Mouse (Mus musculus): ENCODE data around the gene Izumo4. TPM values are rescaled to one million over a fixed set of nuclear protein-coding genes. Genes with fewer than 3 reads are reported as not detected.

Gene Izumo4
- polyA plus RNA-seq (2012; rRNA removed): 66.3 and 70.4 TPM in 2 replicates

GRCm38 (mm10) chr10:80701721-80702535 lies at the start of gene Izumo4, which contains the start of gene Mob3a:
Gene Izumo4, plus strand, starts transcription at chr10:80702184.
Gene Mob3a, minus strand, starts transcription at chr10:80701977.

GRCm38 (mm10) chr10:80656863-80657623 lies 44.9 kb upstream of the Izumo4 start, which contains the start of gene Btbd2:
Gene Btbd2, minus strand, starts transcription at chr10:80657071.

GRCm38 (mm10) chr10:80677942-80678436 lies 24.0 kb upstream of the Izumo4 start, which contains the start of gene Mknk2:
Gene Mknk2, minus strand, starts transcription at chr10:80678112.

GRCm38 (mm10) chr10:80742180-80742978 lies 40.4 kb downstream of the Izumo4 start, which contains the start of gene Ap3d1:
Gene Ap3d1, minus strand, starts transcription at chr10:80742264.

GRCm38 (mm10) chr10:80754594-80755290 lies 52.8 kb downstream of the Izumo4 start, which contains the start of gene Dot1l:
Gene Dot1l, plus strand, starts transcription at chr10:80755206.

Other genes starting within 250 kb of the Izumo4 start
- 4.1 and 6.6 TPM in 2 replicates for gene Onecut3, start 207.3 kb upstream of the Izumo4 start, polyA plus RNA-seq (2012; rRNA removed)
- 0.58 and 0.81 TPM in 2 replicates for gene Atp8b3, start 163.1 kb upstream of the Izumo4 start, polyA plus RNA-seq (2012; rRNA removed)
- gene Rexo1, start 140.6 kb upstream of the Izumo4 start, polyA plus RNA-seq (2012; rRNA removed): 59.5 and 61.4 TPM in 2 replicates
- gene Klf16, start 124.9 kb upstream of the Izumo4 start, polyA plus RNA-seq (2012; rRNA removed): 13.9 and 14.8 TPM in 2 replicates
- 126 and 131 TPM in 2 replicates for gene Abhd17a, start 111.8 kb upstream of the Izumo4 start, polyA plus RNA-seq (2012; rRNA removed)
- gene Scamp4, start 99.3 kb upstream of the Izumo4 start, polyA plus RNA-seq (2012; rRNA removed): 53.6 and 62.1 TPM in 2 replicates
- 11.3 and 11.5 TPM in 2 replicates for gene Adat3, start 99.3 kb upstream of the Izumo4 start, polyA plus RNA-seq (2012; rRNA removed)
- gene Gm49322, start 96.2 kb upstream of the Izumo4 start, polyA plus RNA-seq (2012; rRNA removed): 4.7 TPM in 2 replicates
- gene Csnk1g2, start 79.3 kb upstream of the Izumo4 start, polyA plus RNA-seq (2012; rRNA removed): 203 and 212 TPM in 2 replicates
- 93.0 and 93.8 TPM in 2 replicates for gene Btbd2, start 45.1 kb upstream of the Izumo4 start, polyA plus RNA-seq (2012; rRNA removed)
- 87.9 and 92.8 TPM in 2 replicates for gene Mknk2, start 24.1 kb upstream of the Izumo4 start, polyA plus RNA-seq (2012; rRNA removed)
- 34.5 and 37.2 TPM in 2 replicates for gene Mob3a, start 207 bp upstream of the Izumo4 start, polyA plus RNA-seq (2012; rRNA removed)
- 153 and 171 TPM in 2 replicates for gene Ap3d1, start 40.1 kb downstream of the Izumo4 start, polyA plus RNA-seq (2012; rRNA removed)
- 46.3 and 56.0 TPM in 2 replicates for gene Dot1l, start 53.0 kb downstream of the Izumo4 start, polyA plus RNA-seq (2012; rRNA removed)
- gene Sf3a2, start 96.0 kb downstream of the Izumo4 start, polyA plus RNA-seq (2012; rRNA removed): 85.0 and 92.8 TPM in 2 replicates
- gene Plekhj1, start 96.4 kb downstream of the Izumo4 start, polyA plus RNA-seq (2012; rRNA removed): 116 and 118 TPM in 2 replicates
- gene Amh, start 103.1 kb downstream of the Izumo4 start, polyA plus RNA-seq (2012; rRNA removed): 1.4 and 1.5 TPM in 2 replicates
- gene Jsrp1, start 111.3 kb downstream of the Izumo4 start, polyA plus RNA-seq (2012; rRNA removed): 0.48 and 2.0 TPM in 2 replicates
- gene Oaz1, start 124.5 kb downstream of the Izumo4 start, polyA plus RNA-seq (2012; rRNA removed): 683 and 719 TPM in 2 replicates
- 3.6 and 3.8 TPM in 2 replicates for gene Lingo3, start 141.9 kb downstream of the Izumo4 start, polyA plus RNA-seq (2012; rRNA removed)
- 387 and 393 TPM in 2 replicates for gene Lsm7, start 153.0 kb downstream of the Izumo4 start, polyA plus RNA-seq (2012; rRNA removed)
- 92.4 and 97.1 TPM in 2 replicates for gene Sppl2b, start 153.1 kb downstream of the Izumo4 start, polyA plus RNA-seq (2012; rRNA removed)
- gene Tmprss9, start 169.7 kb downstream of the Izumo4 start, polyA plus RNA-seq (2012; rRNA removed): 0.18 and 0.24 TPM in 2 replicates
- 220 and 228 TPM in 2 replicates for gene Timm13, start 198.8 kb downstream of the Izumo4 start, polyA plus RNA-seq (2012; rRNA removed)
- gene Lmnb2, start 216.1 kb downstream of the Izumo4 start, polyA plus RNA-seq (2012; rRNA removed): 67.4 and 72.6 TPM in 2 replicates
- 11.8 and 18.5 TPM in 2 replicates for gene Gadd45b, start 227.9 kb downstream of the Izumo4 start, polyA plus RNA-seq (2012; rRNA removed)

All from central nervous system, embryonic 14 days (tissue).